Mouse (Mus musculus) heart, embryonic 14.5 days (tissue): ENCODE results near the gene Dcn. TPM values are rescaled to one million over a fixed set of nuclear protein-coding genes. Genes with fewer than 3 reads are reported as not detected.

Experiments used
- ATAC-seq: fragments of 200-750 bp; cut with Nextera tagmentation; 2 replicates; pipeline ENCODE4 v1.8.0; 2017; ENCODE audit warnings: low read depth, moderate TSS enrichment; ENCODE audit not compliant: insufficient number of reproducible peaks, insufficient read depth, low FRiP score
- H3K27ac ChIP-seq, 2 experiments: fragments of 200-500 bp in 1 of 2; fragments of 300-500 bp in 1 of 2; sonication (generic) in 1 of 2; replicated peaks in 1 of 2; 2 replicates each; pipeline ENCODE4 v1.5.1; 2012 to 2014; ENCODE audit warnings: low read depth in 2 of 2, low read length in 2 of 2, control low read depth in 1 of 2, mild to moderate bottlenecking in 1 of 2, mixed read lengths in 1 of 2; ENCODE audit not compliant: control insufficient read depth in 1 of 2, insufficient read depth in 1 of 2
- H3K27me3 ChIP-seq: fragments of 300-500 bp; sonication (generic); 2 replicates; pipeline ENCODE4 v1.6.1; 2014; ENCODE audit warnings: mild to moderate bottlenecking, low read length, control low read depth; ENCODE audit not compliant: control insufficient read depth, insufficient read depth
- H3K36me3 ChIP-seq: fragments of 300-500 bp; sonication (generic); 2 replicates; pipeline ENCODE4 v1.6.1; 2014; ENCODE audit warnings: mild to moderate bottlenecking, control low read depth, low read length, mixed read lengths; ENCODE audit not compliant: control insufficient read depth, insufficient read depth
- H3K4me1 ChIP-seq, 2 experiments: fragments of 200-500 bp in 1 of 2; fragments of 300-500 bp in 1 of 2; sonication (generic) in 1 of 2; 2 replicates each; pipeline ENCODE4 v1.6.1; 2012 to 2014; ENCODE audit warnings: low read length in 2 of 2, control low read depth in 1 of 2, mixed read lengths in 1 of 2; ENCODE audit not compliant: control insufficient read depth in 2 of 2, insufficient read depth in 2 of 2
- H3K4me2 ChIP-seq: fragments of 300-500 bp; sonication (generic); 2 replicates; pipeline ENCODE4 v1.6.1; 2014; ENCODE audit warnings: mild to moderate bottlenecking, low read length
- H3K4me3 ChIP-seq, 2 experiments: fragments of 200-500 bp in 1 of 2; fragments of 300-500 bp in 1 of 2; sonication (generic) in 1 of 2; 2 replicates each; pipeline ENCODE4 v1.5.1; 2012 to 2014; ENCODE audit warnings: low read length in 2 of 2, mild to moderate bottlenecking in 2 of 2, control low read depth in 1 of 2, low read depth in 1 of 2, moderate library complexity in 1 of 2; ENCODE audit not compliant: control insufficient read depth in 1 of 2, insufficient read depth in 1 of 2
- H3K9ac ChIP-seq: fragments of 300-500 bp; sonication (generic); 2 replicates; pipeline ENCODE4 v1.6.1; 2014; ENCODE audit warnings: mild to moderate bottlenecking, low read length
- H3K9me3 ChIP-seq: fragments of 300-500 bp; sonication (generic); 2 replicates; pipeline ENCODE4 v1.6.1; 2016; ENCODE audit warnings: low read length, control low read depth; ENCODE audit not compliant: control insufficient read depth
- WGBS: fragments of 180-500 bp; shearing (Covaris S2); extraction: QIAGEN DNeasy Blood & Tissue Kit; methylation state at CpG from one replicate; pipeline ENCODE4 v1.1.7; 2014; 5-methylcytosine and 5-hydroxymethylcytosine counted together
- polyA plus RNA-seq: library from polyadenylated mRNA; unstranded; fragments of >200 nt; fragmentation: Nextera tagmentation; extraction: Ambion mirVana; gene quantifications from 2 replicates; pipeline ENCODE4 v1.2.1, GENCODE M21; 2014

Dcn gene
- polyA plus RNA-seq, 1 experiment from 2014 or later = 294 TPM

DNA sequence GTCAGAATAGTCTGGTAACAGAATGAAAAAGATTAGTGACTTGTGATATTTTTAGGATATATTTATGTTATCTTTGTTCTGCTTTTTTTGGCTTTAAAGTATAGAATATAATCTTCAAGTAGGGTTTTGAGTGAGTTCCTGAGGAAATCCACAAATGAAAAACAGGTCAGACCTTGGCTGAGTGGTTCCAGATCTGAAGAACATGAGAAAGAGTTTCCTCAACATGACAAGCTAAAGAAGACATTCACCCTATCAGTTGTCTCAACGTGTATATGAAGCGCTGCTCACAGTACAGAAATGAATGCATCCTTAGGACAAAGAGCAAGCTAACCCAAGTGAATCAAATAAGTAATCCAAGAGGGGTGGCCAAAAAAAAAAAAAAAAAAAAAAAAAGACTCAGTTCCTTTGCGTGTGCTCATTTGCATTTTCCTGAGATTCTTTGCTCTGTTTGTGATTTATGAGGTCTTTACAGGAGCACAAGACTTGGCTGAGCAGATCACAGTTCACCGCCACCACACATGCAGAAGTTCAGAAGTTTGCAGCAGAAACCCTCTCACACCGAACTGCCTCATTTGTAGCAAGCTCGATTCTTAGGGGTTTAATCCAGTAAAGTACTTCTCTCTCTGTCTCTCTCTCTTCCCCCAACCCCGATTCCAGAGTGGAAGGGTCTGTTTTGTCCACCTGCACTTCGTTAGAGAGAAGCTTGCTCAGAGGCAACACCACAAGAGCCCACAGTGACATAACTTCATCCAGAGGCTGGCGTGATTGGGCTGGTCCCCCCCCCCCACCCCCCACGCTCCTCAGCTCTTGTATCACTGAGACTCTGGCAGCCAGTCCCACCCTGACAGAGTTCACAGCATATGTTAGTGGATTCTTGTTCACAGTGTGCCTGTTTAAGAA is 85.8 kb downstream of the Dcn start, which contains the start of gene Lum:
Gene Lum (plus strand): TSS at position 172 of the 900 bp plus-strand sequence.
- H3K9ac ChIP-seq = peak within 1 kb of the TSS; percentile 16; the same call in 1 of the 2 replicates
- H3K4me2 ChIP-seq = peak within 1 kb of the TSS; percentile 37
- peak within 1 kb of the TSS in 1 of 2 experiments; percentile 24; a peak in 2 of 4 replicates for H3K4me3 ChIP-seq
- no peaks in the 10 kb centered on the region for H3K9me3 ChIP-seq
- no peaks in the 10 kb centered on the region for H3K27me3 ChIP-seq
- peak within 1 kb of the TSS; percentile 73 to 83 for H3K27ac ChIP-seq
- peak; percentile 9; the same call in 1 of the 2 replicates for ATAC-seq
- H3K4me1 ChIP-seq = peaks cover 0 to 2% of the 10 kb centered on the region in 2 experiments; a peak in 1 of 4 replicates
- WGBS = 45% methylated on average over 10 of the region's 10 CpGs
- no peaks in the 10 kb centered on the region for H3K36me3 ChIP-seq

DNA sequence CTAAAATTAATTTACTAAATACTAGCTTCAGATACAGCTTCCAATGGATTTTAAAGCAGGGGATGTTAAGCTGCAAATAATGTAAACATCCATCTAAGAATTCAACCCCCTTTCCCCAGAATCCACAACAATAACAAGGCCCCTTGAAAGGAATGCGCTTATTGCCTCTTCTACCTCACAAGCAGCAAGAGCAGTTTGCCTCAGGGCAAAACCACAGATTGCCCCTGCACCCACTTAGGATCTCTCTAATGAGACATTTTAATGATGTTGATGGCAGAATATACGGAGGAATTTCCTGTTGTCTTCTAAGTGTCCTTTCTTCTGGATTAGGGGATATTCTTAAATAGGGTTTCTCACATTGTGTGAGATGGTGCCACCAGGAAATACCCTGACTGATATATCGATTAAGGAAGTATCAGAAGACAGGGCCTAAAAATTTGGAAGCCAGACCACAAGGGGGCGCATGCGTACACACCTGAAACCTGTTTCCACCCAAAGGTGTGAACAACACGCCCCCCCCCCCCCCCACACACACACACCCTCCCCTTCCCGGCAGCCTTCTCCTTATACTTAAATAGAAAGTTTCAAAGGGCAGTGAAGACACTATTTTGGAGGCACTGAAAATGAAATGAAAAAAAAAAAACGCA is 88.2 kb downstream of the Dcn start:
- 65% methylated on average over 8 of the region's 8 CpGs for WGBS
- peaks cover 0 to 2% of the 10 kb centered on the region in 2 experiments; a peak in 1 of 4 replicates for H3K4me1 ChIP-seq
- peak overlapping the region; percentile 40 for H3K4me2 ChIP-seq
- no peak overlapping the region; a peak in 1 of 4 replicates for H3K27ac ChIP-seq
- no peaks in the 10 kb centered on the region for H3K27me3 ChIP-seq
- H3K9me3 ChIP-seq = no peaks in the 10 kb centered on the region
- no peaks in the 10 kb centered on the region for H3K36me3 ChIP-seq
- ATAC-seq = no peak
- no peak overlapping the region for H3K9ac ChIP-seq
- no peak overlapping the region; a peak in 1 of 4 replicates for H3K4me3 ChIP-seq

Other genes with a start within 250 kb of the Dcn start
- gene Lum, start 85.5 kb downstream of the Dcn start, polyA plus RNA-seq = 106 and 128 TPM in 2 replicates
- 0.20 TPM in 1 of 2 replicates, not detected in the other for gene Kera, start 127.3 kb downstream of the Dcn start, polyA plus RNA-seq
- gene Epyc, start 164.5 kb downstream of the Dcn start, polyA plus RNA-seq = 0.27 and 1.2 TPM in 2 replicates
- gene Ccer1, start 213.4 kb downstream of the Dcn start, polyA plus RNA-seq = not detected in 2 replicates
- gene C030005K15Rik, start 247.1 kb downstream of the Dcn start, polyA plus RNA-seq = not detected in 2 replicates